ENCODE assay signal across 8 mouse cellular contexts in genomic region chr19:32322429-32323035, GRCm38 (mm10).
DNase-seq lines count a peak whose midpoint lies in the region; ATAC-seq and TF ChIP-seq lines count a peak whose summit lies in the region.

No protein-coding gene starts in this region.

- H3K9ac ChIP-seq in midbrain, embryonic 13.5 days (replicated peaks), result no peak overlapping the region
- H3K9ac ChIP-seq in midbrain, embryonic 11.5 days (ENCODE audit: low read length), result no peak overlapping the region
- peak overlapping the region; percentile 46 for H3K9ac ChIP-seq in kidney, embryonic 16.5 days (replicated peaks; ENCODE audit: low read length)
- no peak overlapping the region for H3K9ac ChIP-seq in liver, postnatal 0 days (replicated peaks)

- no peak overlapping the region for H3K4me2 ChIP-seq in midbrain, embryonic 13.5 days (replicated peaks)
- no peak overlapping the region for H3K4me2 ChIP-seq in midbrain, embryonic 11.5 days
- H3K4me2 ChIP-seq in kidney, embryonic 16.5 days (replicated peaks; ENCODE audit: low read depth, low read length), result peak overlapping the region; percentile 47
- H3K4me2 ChIP-seq in liver, postnatal 0 days (ENCODE audit: low read depth, low read length), result 0 out of 2 replicates have a peak overlapping the region, but pooled peaks have one; percentile 38

- H3K4me3 ChIP-seq in midbrain, embryonic 13.5 days (replicated peaks), result no peak overlapping the region
- H3K4me3 ChIP-seq in midbrain, embryonic 11.5 days (ENCODE audit: low read depth, low read length), result no peak overlapping the region
- H3K4me3 ChIP-seq in heart, embryonic 10.5 days, result no peak overlapping the region
- H3K4me3 ChIP-seq in kidney, embryonic 16.5 days (ENCODE audit: low read length), result peak overlapping the region; percentile 27
- no peak overlapping the region for H3K4me3 ChIP-seq in liver, postnatal 0 days (ENCODE audit: low read depth, low read length)

- no peak overlapping the region; the same call in 1 of the 2 replicates for H3K27ac ChIP-seq in midbrain, embryonic 13.5 days
- H3K27ac ChIP-seq in midbrain, embryonic 11.5 days (ENCODE audit: low read depth, low read length), result no peak overlapping the region
- H3K27ac ChIP-seq in heart, embryonic 10.5 days, result peak overlapping the region; percentile 72; the same call in 1 of the 2 replicates
- peak overlapping the region; percentile 94 for H3K27ac ChIP-seq in kidney, embryonic 16.5 days (ENCODE audit: low read length)
- peak overlapping the region; percentile 31; the same call in 1 of the 2 replicates for H3K27ac ChIP-seq in liver, postnatal 0 days (ENCODE audit: low read depth)

- no peaks in the 10 kb centered on the region for H3K36me3 ChIP-seq in midbrain, embryonic 13.5 days
- H3K36me3 ChIP-seq in midbrain, embryonic 11.5 days (ENCODE audit: control insufficient read depth, insufficient read depth, low read length), result no peaks in the 10 kb centered on the region
- H3K36me3 ChIP-seq in heart, embryonic 10.5 days, result no peaks in the 10 kb centered on the region
- no peaks in the 10 kb centered on the region for H3K36me3 ChIP-seq in kidney, embryonic 16.5 days (ENCODE audit: insufficient read depth, low read length)
- H3K36me3 ChIP-seq in liver, postnatal 0 days (replicated peaks; ENCODE audit: insufficient read depth, low read length), result no peaks in the 10 kb centered on the region

- no peaks in the 10 kb centered on the region for H3K27me3 ChIP-seq in midbrain, embryonic 13.5 days
- no peaks in the 10 kb centered on the region for H3K27me3 ChIP-seq in midbrain, embryonic 11.5 days (ENCODE audit: control insufficient read depth, insufficient read depth, low read length)
- H3K27me3 ChIP-seq in heart, embryonic 10.5 days (ENCODE audit: insufficient read depth, poor library complexity, severe bottlenecking), result no peaks in the 10 kb centered on the region
- no peaks in the 10 kb centered on the region for H3K27me3 ChIP-seq in kidney, embryonic 16.5 days (ENCODE audit: insufficient read depth, low read length)
- H3K27me3 ChIP-seq in liver, postnatal 0 days (ENCODE audit: insufficient read depth, low read length), result no peaks in the 10 kb centered on the region

- H3K9me3 ChIP-seq in midbrain, embryonic 13.5 days, result no peaks in the 10 kb centered on the region
- no peaks in the 10 kb centered on the region for H3K9me3 ChIP-seq in midbrain, embryonic 11.5 days (ENCODE audit: control insufficient read depth, low read length)
- no peaks in the 10 kb centered on the region for H3K9me3 ChIP-seq in heart, embryonic 10.5 days
- no peaks in the 10 kb centered on the region for H3K9me3 ChIP-seq in kidney, embryonic 16.5 days (ENCODE audit: low read length)
- no peaks in the 10 kb centered on the region for H3K9me3 ChIP-seq in liver, postnatal 0 days (ENCODE audit: low read length)

- peak; percentile 68 for ATAC-seq in midbrain, embryonic 13.5 days
- ATAC-seq in midbrain, embryonic 11.5 days (ENCODE audit: low FRiP score), result no peak
- peak; percentile 69 for ATAC-seq in kidney, embryonic 16.5 days (ENCODE audit: low FRiP score, low TSS enrichment)
- no peak for ATAC-seq in liver, postnatal 0 days

- no peak for DNase-seq in midbrain, embryonic 11.5 days (ENCODE audit: low spot score, missing footprints)
- peak; percentile 56 to 67 for DNase-seq in cerebellum, postnatal 36 days
- no peak for DNase-seq in heart, embryonic 10.5 days (ENCODE audit: low spot score)
- no peak for DNase-seq in liver, postnatal 0 days
- peak; percentile 55 for DNase-seq in testis, postnatal 14 days (ENCODE audit: low spot score)
- no peak for DNase-seq in spleen, postnatal 14 days (ENCODE audit: low spot score in 2 of 2)

- H3K4me1 ChIP-seq in midbrain, embryonic 13.5 days (replicated peaks), result peaks cover 10% of the 10 kb centered on the region; the same call in 1 of the 2 replicates
- peaks cover 8% of the 10 kb centered on the region for H3K4me1 ChIP-seq in midbrain, embryonic 11.5 days (ENCODE audit: control insufficient read depth, insufficient read depth, low read length)
- H3K4me1 ChIP-seq in heart, embryonic 10.5 days, result peaks cover 33% of the 10 kb centered on the region
- H3K4me1 ChIP-seq in kidney, embryonic 16.5 days (ENCODE audit: insufficient read depth, low read length), result peaks cover 75% of the 10 kb centered on the region
- peaks cover 36% of the 10 kb centered on the region for H3K4me1 ChIP-seq in liver, postnatal 0 days (ENCODE audit: insufficient read depth)

- TF ChIP-seq CTCF in liver, postnatal 0 days (IDR thresholded peaks at IDR 0.05; ENCODE audit: low read depth), result peak; percentile 39

- WGBS in midbrain, embryonic 13.5 days, result 30% methylated on average over 3 of the region's 3 CpGs
- WGBS in midbrain, embryonic 11.5 days, result 41% methylated on average over 3 of the region's 3 CpGs
- WGBS in heart, embryonic 10.5 days, result 39% methylated on average over 3 of the region's 3 CpGs
- 24% methylated on average over 3 of the region's 3 CpGs for WGBS in kidney, embryonic 16.5 days
- WGBS in liver, postnatal 0 days (ENCODE audit: insufficient replicate concordance), result 57% methylated on average over 3 of the region's 3 CpGs

- TF ChIP-seq EP300 in liver, postnatal 0 days (IDR thresholded peaks at IDR 0.05; ENCODE audit: low read depth), result no peak

Comparison
In these comparisons a context has a peak if more than half of its experiments do, and no peak if none do; other contexts are left out.
1. ATAC-seq: peak in midbrain, embryonic 13.5 days (single experiment) and kidney, embryonic 16.5 days (single experiment); none in midbrain, embryonic 11.5 days (single experiment) and liver, postnatal 0 days (single experiment).
2. H3K27ac ChIP-seq: peak in heart, embryonic 10.5 days (single experiment), kidney, embryonic 16.5 days (single experiment) and liver, postnatal 0 days (single experiment); none in midbrain, embryonic 13.5 days (single experiment) and midbrain, embryonic 11.5 days (single experiment).
3. H3K4me2 ChIP-seq: peak in kidney, embryonic 16.5 days (single experiment) and liver, postnatal 0 days (single experiment); none in midbrain, embryonic 13.5 days (single experiment) and midbrain, embryonic 11.5 days (single experiment).
4. DNase-seq: peak in cerebellum, postnatal 36 days (2 of 2) and testis, postnatal 14 days (single experiment); none in midbrain, embryonic 11.5 days (single experiment), heart, embryonic 10.5 days (single experiment), liver, postnatal 0 days (single experiment) and spleen, postnatal 14 days (0 of 2).